Mouse (Mus musculus) CH12.LX (cell line): ENCODE measurements around the gene March10. TPM values are rescaled to one million over a fixed set of nuclear protein-coding genes. Genes with fewer than 3 reads are reported as not detected.

Experiments used
- DNase-seq: peaks from one replicate; pipeline ENCODE4 v3.0.0-alpha.2; 2013; ENCODE audit errors: extremely low read depth
- H3K27ac ChIP-seq: 2 replicates; pipeline ENCODE4 v1.5.1; 2012; ENCODE audit warnings: low read depth, mild to moderate bottlenecking, control low read depth, moderate library complexity; ENCODE audit not compliant: insufficient read depth
- H3K27me3 ChIP-seq: replicated peaks from 2 replicates; pipeline ENCODE3; 2012; ENCODE audit warnings: inconsistent platforms
- H3K36me3 ChIP-seq, 2 experiments: replicated peaks in 1 of 2; 2 replicates each; pipeline versions ENCODE3 to v1.6.1; 2012; ENCODE audit warnings: inconsistent platforms in 1 of 2, low read length in 1 of 2, mild to moderate bottlenecking in 1 of 2, mixed read lengths in 1 of 2, moderate library complexity in 1 of 2; ENCODE audit not compliant: control insufficient read depth in 1 of 2, insufficient read depth in 1 of 2
- H3K4me1 ChIP-seq, 2 experiments: 2 replicates each; pipeline ENCODE4 v1.6.1; 2012; ENCODE audit warnings: inconsistent platforms in 1 of 2, moderate library complexity in 1 of 2; ENCODE audit not compliant: insufficient read depth in 2 of 2, control insufficient read depth in 1 of 2
- H3K4me2 ChIP-seq: 2 replicates; pipeline ENCODE4 v1.6.1; 2012; ENCODE audit warnings: low read depth, mild to moderate bottlenecking, control low read depth; ENCODE audit not compliant: poor library complexity, insufficient read depth, severe bottlenecking
- H3K4me3 ChIP-seq, 3 experiments: fragments of 150-350 bp in 1 of 3; sonication (generic) in 1 of 3; replicated peaks in 1 of 3; 2 replicates each; pipeline versions ENCODE3 to v1.5.1; 2011 to 2012; ENCODE audit warnings: low read depth in 2 of 3, low read length in 2 of 3, mild to moderate bottlenecking in 2 of 3, moderate library complexity in 2 of 3, control low read depth in 1 of 3, improper control_type of control experiment in 1 of 3, inconsistent platforms in 1 of 3, mixed read lengths in 1 of 3; ENCODE audit not compliant: poor library complexity in 1 of 3
- H3K79me2 ChIP-seq: replicated peaks from 2 replicates; pipeline ENCODE4 v1.6.1; 2012; ENCODE audit warnings: mild to moderate bottlenecking, moderate library complexity; ENCODE audit not compliant: control insufficient read depth, poor library complexity, insufficient read depth, severe bottlenecking; ENCODE audit errors: extremely low read depth
- H3K9ac ChIP-seq: 2 replicates; pipeline ENCODE4 v1.6.1; 2012; ENCODE audit warnings: low read depth, mild to moderate bottlenecking, control low read depth, moderate library complexity; ENCODE audit not compliant: insufficient read depth
- H3K9me3 ChIP-seq: replicated peaks from 2 replicates; pipeline ENCODE3; 2012; ENCODE audit warnings: low read length, inconsistent platforms, mixed read lengths
- CHD1 ChIP-seq: IDR thresholded peaks from 2 replicates; pipeline ENCODE4 v1.6.1; 2012; ENCODE audit warnings: low read depth, low read length, improper control_type of control experiment, inconsistent platforms
- EP300 ChIP-seq: IDR thresholded peaks from 2 replicates; pipeline ENCODE4 v1.6.1; 2011; ENCODE audit warnings: low read length, improper control_type of control experiment
- ETS1 ChIP-seq: conservative IDR thresholded peaks from 2 replicates; pipeline ENCODE4 v1.6.1; 2012; ENCODE audit warnings: low read depth, mild to moderate bottlenecking, inconsistent platforms, low read length, improper control_type of control experiment, moderate library complexity
- GABPA ChIP-seq: IDR thresholded peaks from 2 replicates; pipeline ENCODE4 v1.6.1; 2012; ENCODE audit warnings: low read depth, low read length, improper control_type of control experiment, inconsistent platforms; ENCODE audit not compliant: insufficient replicate concordance
- HCFC1 ChIP-seq: IDR thresholded peaks from 2 replicates; pipeline ENCODE4 v1.6.1; 2012; ENCODE audit warnings: low read depth, mild to moderate bottlenecking, inconsistent platforms, low read length, improper control_type of control experiment
- IRF4 ChIP-seq: IDR thresholded peaks from 2 replicates; pipeline ENCODE4 v1.6.1; 2014; ENCODE audit warnings: low read depth, mild to moderate bottlenecking, inconsistent platforms, low read length, improper control_type of control experiment
- JUN ChIP-seq: IDR thresholded peaks from 2 replicates; pipeline ENCODE4 v1.6.1; 2011; ENCODE audit warnings: low read depth, mild to moderate bottlenecking, low read length, improper control_type of control experiment, moderate library complexity; ENCODE audit not compliant: insufficient read depth
- JUND ChIP-seq: conservative IDR thresholded peaks from 2 replicates; pipeline ENCODE4 v1.6.1; 2011; ENCODE audit warnings: low read depth, low read length, improper control_type of control experiment
- MAFK ChIP-seq: IDR thresholded peaks from 2 replicates; pipeline ENCODE4 v1.6.1; 2011; ENCODE audit warnings: low read length, improper control_type of control experiment; ENCODE audit not compliant: insufficient replicate concordance
- MEF2A ChIP-seq: IDR thresholded peaks from 2 replicates; pipeline ENCODE4 v1.6.1; 2014; ENCODE audit warnings: low read depth, mild to moderate bottlenecking, inconsistent platforms, low read length, improper control_type of control experiment, borderline replicate concordance
- MXI1 ChIP-seq: IDR thresholded peaks from 2 replicates; pipeline ENCODE4 v1.6.1; 2011; ENCODE audit warnings: mild to moderate bottlenecking, low read depth, low read length, improper control_type of control experiment
- NELFE ChIP-seq: IDR thresholded peaks from 2 replicates; pipeline ENCODE4 v1.6.1; 2011; ENCODE audit warnings: low read depth, low read length, improper control_type of control experiment
- NRF1 ChIP-seq: IDR thresholded peaks from 2 replicates; pipeline ENCODE4 v1.6.1; 2014; ENCODE audit warnings: low read depth, mild to moderate bottlenecking, inconsistent platforms, low read length, improper control_type of control experiment, moderate library complexity
- SMC3 ChIP-seq: IDR thresholded peaks from 2 replicates; pipeline ENCODE4 v1.6.1; 2011; ENCODE audit warnings: low read depth, low read length, improper control_type of control experiment
- TBP ChIP-seq: conservative IDR thresholded peaks from 2 replicates; pipeline ENCODE4 v1.6.1; 2011; ENCODE audit warnings: low read depth, low read length, improper control_type of control experiment
- ZKSCAN1 ChIP-seq: IDR thresholded peaks from 2 replicates; pipeline ENCODE4 v1.6.1; 2012; ENCODE audit warnings: low read depth, inconsistent platforms, low read length, improper control_type of control experiment, borderline replicate concordance
- ZMIZ1 ChIP-seq: IDR thresholded peaks from 2 replicates; pipeline ENCODE4 v1.6.1; 2012; ENCODE audit warnings: low read depth, mild to moderate bottlenecking, inconsistent platforms, low read length, improper control_type of control experiment
- dilution Hi-C: fragments of 300-500 bp; cut with MboI; formaldehyde crosslinking; loops from 2 replicates; pipeline ENCODE4 v1.14.3; 2020; ENCODE audit warnings: low sequenced_read_pairs; ENCODE audit not compliant: extremely low pct_unique_long_range_greater_than_20kb, extremely low pct_ligation_motif_present
- in situ Hi-C: fragments of 300-500 bp; cut with MboI; formaldehyde crosslinking; loops from 3 replicates; pipeline ENCODE4 v1.14.3; 2019; ENCODE audit warnings: low sequenced_read_pairs, low pct_ligation_motif_present, low pct_unique_long_range_greater_than_20kb, mixed read lengths
- polyA plus RNA-seq: library from polyadenylated mRNA; unstranded; fragments of >175 nt; gene quantifications from 2 replicates; pipeline ENCODE4 v1.2.1, GENCODE M21; 2012; ENCODE audit warnings: low read depth; ENCODE audit not compliant: insufficient read length
- total RNA-seq, 2 experiments: library from RNA; depleted of rRNA; stranded (reverse); fragments of 300-350 nt in 1 of 2; fragments of >200 nt in 1 of 2; gene quantifications; 2 replicates each; pipeline ENCODE4 v1.2.3; 2012 to 2014

The March10 gene
- total and polyA plus RNA-seq, 3 experiments, result not detected

GRCm38 (mm10) chr11:105494786-105495369, 38.3 kb upstream of the March10 start:
- no peak for DNase-seq
- peaks cover 0 to 2% of the 10 kb centered on the region in 2 experiments; a peak in 1 of 4 replicates for H3K4me1 ChIP-seq
- H3K9me3 ChIP-seq, result no peaks in the 10 kb centered on the region
- H3K27me3 ChIP-seq, result no peaks in the 10 kb centered on the region
- no peaks in the 10 kb centered on the region for H3K36me3 ChIP-seq
- H3K79me2 ChIP-seq, result no peaks in the 10 kb centered on the region
- H3K9ac ChIP-seq, result no peak overlapping the region
- TF ChIP-seq CHD1, result no peak
- TF ChIP-seq SMC3, result no peak
- TF ChIP-seq JUN, result no peak
- no peak for TF ChIP-seq ZKSCAN1
- TF ChIP-seq ZMIZ1, result no peak
- TF ChIP-seq EP300, result no peak
- no peak for TF ChIP-seq IRF4
- TF ChIP-seq TBP, result no peak
- no peak for TF ChIP-seq JUND
- no peak for TF ChIP-seq MEF2A
- TF ChIP-seq NRF1, result no peak
- no peak for TF ChIP-seq HCFC1
- TF ChIP-seq, all 38 proteins: peak for 0
- H3K27ac ChIP-seq, result no peak overlapping the region
- in situ Hi-C loops (no loop called here), dilution Hi-C loops (no loop called here)
- H3K4me3 ChIP-seq, result no peak overlapping the region
- no peak overlapping the region for H3K4me2 ChIP-seq

GRCm38 (mm10) chr11:105492392-105492791, 35.9 kb upstream of the March10 start:
- TF ChIP-seq MAFK, result no peak
- no peak for TF ChIP-seq CHD1
- TF ChIP-seq MXI1, result no peak
- no peak for TF ChIP-seq ZMIZ1
- TF ChIP-seq MEF2A, result no peak
- peak; percentile 74 for TF ChIP-seq ETS1
- TF ChIP-seq GABPA, result no peak
- TF ChIP-seq NELFE, result no peak
- 0 out of 2 replicates have a peak overlapping the region, but pooled peaks have one; percentile 5 for H3K9ac ChIP-seq
- peak overlapping the region; percentile 58; the same call in 1 of the 2 replicates for H3K4me2 ChIP-seq
- no peaks in the 10 kb centered on the region for H3K79me2 ChIP-seq
- H3K9me3 ChIP-seq, result no peaks in the 10 kb centered on the region
- H3K4me3 ChIP-seq, result no peak overlapping the region
- DNase-seq, result no peak
- in situ Hi-C loops (no loop called here), dilution Hi-C loops (no loop called here)
- no peak overlapping the region for H3K27ac ChIP-seq
- no peaks in the 10 kb centered on the region for H3K36me3 ChIP-seq
- peaks cover 0 to 2% of the 10 kb centered on the region in 2 experiments; a peak in 1 of 4 replicates for H3K4me1 ChIP-seq
- H3K27me3 ChIP-seq, result no peaks in the 10 kb centered on the region
